Mouse (Mus musculus) spleen, adult 2 months (tissue): ENCODE results near the gene Adcyap1.

Experiments used
- CTCF ChIP-seq: fragments of 200-500 bp; IDR thresholded peaks from 2 replicates; pipeline ENCODE4 v1.5.1; 2011; ENCODE audit warnings: mild to moderate bottlenecking, inconsistent platforms; ENCODE audit not compliant: insufficient read depth, insufficient read length, insufficient replicate concordance; ENCODE audit errors: extremely low read depth
- POLR2A ChIP-seq: fragments of 200-500 bp; IDR thresholded peaks from 2 replicates; pipeline ENCODE4 v1.6.1; 2011; ENCODE audit warnings: low read depth, low read length, inconsistent platforms

DNA sequence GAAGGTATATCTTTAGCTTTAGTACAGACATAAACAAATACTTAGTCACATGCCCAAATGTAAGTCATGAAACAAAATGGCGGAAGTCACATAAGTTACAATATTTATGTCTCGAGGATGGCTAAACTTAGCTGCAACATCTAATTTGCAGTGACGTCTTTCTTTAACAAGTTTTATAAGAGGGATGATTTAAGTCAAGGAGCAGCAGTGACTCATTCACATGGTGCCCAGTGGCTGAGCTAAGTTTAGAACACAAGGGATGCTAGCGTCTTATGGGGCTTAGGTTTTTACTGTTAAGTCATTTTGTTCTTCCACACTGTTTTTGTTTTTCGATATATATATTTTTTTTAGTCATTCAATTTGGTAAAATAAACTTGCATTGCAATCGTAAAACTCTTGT lies 19.0 kb downstream of the Adcyap1 start:
- TF ChIP-seq POLR2A (no peak), CTCF (no peak)
